Mouse (Mus musculus) heart, postnatal 0 days (tissue): Measurements from ENCODE around the gene Tab2.

ENCODE experiments used
- CTCF ChIP-seq: IDR thresholded peaks from 2 replicates; pipeline ENCODE4 v1.5.1; 2016; ENCODE audit warnings: antibody characterized with exemption, control low read depth, low read depth
- EP300 ChIP-seq: IDR thresholded peaks from 2 replicates; pipeline ENCODE4 v1.6.1; 2016; ENCODE audit warnings: antibody characterized with exemption, low read depth

GRCm38 (mm10) chr10:7987521-7987920 is 31.5 kb upstream of the Tab2 start:
- TF ChIP-seq CTCF: no peak
- TF ChIP-seq EP300: no peak
